Mouse (Mus musculus): ENCODE data around the gene Gna12. TPM values are rescaled to one million over a fixed set of nuclear protein-coding genes. Genes with fewer than 3 reads are reported as not detected.

The Gna12 gene
- polyA plus RNA-seq, 1 experiment from 2014 or later = 22.1 TPM

GRCm38 (mm10) chr5:140732195-140732594 lies 98.0 kb downstream of the Gna12 start:
- Histone ChIP-seq H3K27ac (ENCODE audit: low read depth, low read length) (no peak overlapping the region), H3K36me3 (ENCODE audit: control insufficient read depth, insufficient read depth, low read length) (no peaks in the 10 kb centered on the region), H3K9ac (ENCODE audit: low read depth, low read length) (no peak overlapping the region), H3K4me2 (replicated peaks; ENCODE audit: low read depth, low read length) (no peak overlapping the region), H3K9me3 (ENCODE audit: control insufficient read depth, low read length) (no peaks in the 10 kb centered on the region), H3K27me3 (ENCODE audit: control insufficient read depth, insufficient read depth, low read length) (no peaks in the 10 kb centered on the region; the same call in 1 of the 2 replicates), H3K4me1 (ENCODE audit: control insufficient read depth, insufficient read depth, low read length) (no peaks in the 10 kb centered on the region; the same call in 1 of the 2 replicates), H3K4me3 (ENCODE audit: low read length) (no peak overlapping the region)
- ATAC-seq (ENCODE audit: low FRiP score, low TSS enrichment) = no peak
- WGBS = 61% methylated on average over 4 of the region's 4 CpGs

- Histone ChIP-seq H3K9ac (ENCODE audit: low read depth, low read length) (no peak overlapping the region), H3K4me1 (ENCODE audit: control insufficient read depth, insufficient read depth, low read length) (no peaks in the 10 kb centered on the region; the same call in 1 of the 2 replicates), H3K4me2 (replicated peaks; ENCODE audit: low read depth, low read length) (no peak overlapping the region), H3K27ac (ENCODE audit: low read depth, low read length) (no peak overlapping the region), H3K9me3 (ENCODE audit: control insufficient read depth, low read length) (no peaks in the 10 kb centered on the region), H3K27me3 (ENCODE audit: control insufficient read depth, insufficient read depth, low read length) (no peaks in the 10 kb centered on the region; the same call in 1 of the 2 replicates), H3K4me3 (ENCODE audit: low read length) (no peak overlapping the region), H3K36me3 (ENCODE audit: control insufficient read depth, insufficient read depth, low read length) (no peaks in the 10 kb centered on the region)
- WGBS = 84% methylated on average over 11 of the region's 11 CpGs
- no peak for ATAC-seq (ENCODE audit: low FRiP score, low TSS enrichment)
Measured at GRCm38 (mm10) chr5:140731040-140731797, 99.0 kb downstream of the Gna12 start.

GRCm38 (mm10) chr5:140726946-140727740 lies 103.1 kb downstream of the Gna12 start:
- WGBS = 77% methylated on average over 17 of the region's 17 CpGs
- Histone ChIP-seq H3K9ac (ENCODE audit: low read depth, low read length) (no peak overlapping the region), H3K36me3 (ENCODE audit: control insufficient read depth, insufficient read depth, low read length) (no peaks in the 10 kb centered on the region), H3K9me3 (ENCODE audit: control insufficient read depth, low read length) (no peaks in the 10 kb centered on the region), H3K4me3 (ENCODE audit: low read length) (no peak overlapping the region), H3K27me3 (ENCODE audit: control insufficient read depth, insufficient read depth, low read length) (no peaks in the 10 kb centered on the region), H3K27ac (ENCODE audit: low read depth, low read length) (no peak overlapping the region), H3K4me2 (replicated peaks; ENCODE audit: low read depth, low read length) (no peak overlapping the region), H3K4me1 (ENCODE audit: control insufficient read depth, insufficient read depth, low read length) (no peaks in the 10 kb centered on the region)
- ATAC-seq (ENCODE audit: low FRiP score, low TSS enrichment) = no peak

- WGBS = 85% methylated on average over 7 of the region's 7 CpGs
- H3K36me3 ChIP-seq (ENCODE audit: control insufficient read depth, insufficient read depth, low read length) = no peaks in the 10 kb centered on the region
- no peaks in the 10 kb centered on the region for H3K27me3 ChIP-seq (ENCODE audit: control insufficient read depth, insufficient read depth, low read length)
Measured at GRCm38 (mm10) chr5:140726062-140726839, 104.0 kb downstream of the Gna12 start.

GRCm38 (mm10) chr5:140723822-140724221 lies 106.4 kb downstream of the Gna12 start, which contains the start of gene Amz1:
Amz1 (plus strand) TSS chr5:140724127.
- Histone ChIP-seq H3K9ac (ENCODE audit: low read depth, low read length) (no peak within 1 kb of the TSS), H3K4me2 (replicated peaks; ENCODE audit: low read depth, low read length) (no peak within 1 kb of the TSS), H3K27me3 (ENCODE audit: control insufficient read depth, insufficient read depth, low read length) (no peaks in the 10 kb centered on the region), H3K4me3 (ENCODE audit: low read length) (no peak within 1 kb of the TSS), H3K9me3 (ENCODE audit: control insufficient read depth, low read length) (no peaks in the 10 kb centered on the region), H3K4me1 (ENCODE audit: control insufficient read depth, insufficient read depth, low read length) (no peaks in the 10 kb centered on the region), H3K27ac (ENCODE audit: low read depth, low read length) (no peak within 1 kb of the TSS), H3K36me3 (ENCODE audit: control insufficient read depth, insufficient read depth, low read length) (peaks cover 2% of the 10 kb centered on the region; the same call in 1 of the 2 replicates)
- ATAC-seq (ENCODE audit: low FRiP score, low TSS enrichment) = no peak
- 77% methylated on average over 13 of the region's 13 CpGs for WGBS

More at GRCm38 (mm10) chr5:140726062-140726839, 104.0 kb downstream of the Gna12 start:
- Histone ChIP-seq H3K27ac (ENCODE audit: low read depth, low read length) (no peak overlapping the region), H3K9ac (ENCODE audit: low read depth, low read length) (no peak overlapping the region), H3K4me2 (replicated peaks; ENCODE audit: low read depth, low read length) (no peak overlapping the region), H3K4me1 (ENCODE audit: control insufficient read depth, insufficient read depth, low read length) (no peaks in the 10 kb centered on the region), H3K9me3 (ENCODE audit: control insufficient read depth, low read length) (no peaks in the 10 kb centered on the region), H3K4me3 (ENCODE audit: low read length) (no peak overlapping the region)
- no peak for ATAC-seq (ENCODE audit: low FRiP score, low TSS enrichment)

GRCm38 (mm10) chr5:140722121-140722520 lies 108.1 kb downstream of the Gna12 start:
- Histone ChIP-seq H3K9ac (ENCODE audit: low read depth, low read length) (no peak overlapping the region), H3K9me3 (ENCODE audit: control insufficient read depth, low read length) (no peaks in the 10 kb centered on the region), H3K4me2 (replicated peaks; ENCODE audit: low read depth, low read length) (no peak overlapping the region), H3K27me3 (ENCODE audit: control insufficient read depth, insufficient read depth, low read length) (no peaks in the 10 kb centered on the region), H3K4me3 (ENCODE audit: low read length) (no peak overlapping the region), H3K36me3 (ENCODE audit: control insufficient read depth, insufficient read depth, low read length) (peaks cover 19% of the 10 kb centered on the region), H3K27ac (ENCODE audit: low read depth, low read length) (no peak overlapping the region), H3K4me1 (ENCODE audit: control insufficient read depth, insufficient read depth, low read length) (no peaks in the 10 kb centered on the region)
- ATAC-seq (ENCODE audit: low FRiP score, low TSS enrichment) = no peak
- WGBS = 89% methylated on average over 3 of the region's 3 CpGs

- no peak overlapping the region for H3K4me2 ChIP-seq (replicated peaks; ENCODE audit: low read depth, low read length)
- ATAC-seq (ENCODE audit: low FRiP score, low TSS enrichment) = no peak
- H3K9me3 ChIP-seq (ENCODE audit: control insufficient read depth, low read length) = no peaks in the 10 kb centered on the region
- H3K4me3 ChIP-seq (ENCODE audit: low read length) = no peak overlapping the region
- H3K36me3 ChIP-seq (ENCODE audit: control insufficient read depth, insufficient read depth, low read length) = peaks cover 32% of the 10 kb centered on the region
- H3K27me3 ChIP-seq (ENCODE audit: control insufficient read depth, insufficient read depth, low read length) = no peaks in the 10 kb centered on the region
- H3K27ac ChIP-seq (ENCODE audit: low read depth, low read length) = no peak overlapping the region
- no peak overlapping the region for H3K9ac ChIP-seq (ENCODE audit: low read depth, low read length)
- 78% methylated on average over 7 of the region's 7 CpGs for WGBS
- no peaks in the 10 kb centered on the region for H3K4me1 ChIP-seq (ENCODE audit: control insufficient read depth, insufficient read depth, low read length)
Measured at GRCm38 (mm10) chr5:140720773-140721172, 109.5 kb downstream of the Gna12 start.

- no peaks in the 10 kb centered on the region for H3K27me3 ChIP-seq (ENCODE audit: control insufficient read depth, insufficient read depth, low read length)
- peaks cover under 1% of the 10 kb centered on the region; the same call in 1 of the 2 replicates for H3K4me1 ChIP-seq (ENCODE audit: control insufficient read depth, insufficient read depth, low read length)
- no peaks in the 10 kb centered on the region for H3K9me3 ChIP-seq (ENCODE audit: control insufficient read depth, low read length)
- 86% methylated on average over 5 of the region's 5 CpGs for WGBS
- no peak overlapping the region for H3K4me2 ChIP-seq (replicated peaks; ENCODE audit: low read depth, low read length)
- H3K27ac ChIP-seq (ENCODE audit: low read depth, low read length) = no peak overlapping the region
- peaks cover 65% of the 10 kb centered on the region for H3K36me3 ChIP-seq (ENCODE audit: control insufficient read depth, insufficient read depth, low read length)
- no peak overlapping the region for H3K4me3 ChIP-seq (ENCODE audit: low read length)
- no peak for ATAC-seq (ENCODE audit: low FRiP score, low TSS enrichment)
- H3K9ac ChIP-seq (ENCODE audit: low read depth, low read length) = no peak overlapping the region
Measured at GRCm38 (mm10) chr5:140711040-140711439, 119.2 kb downstream of the Gna12 start.
